In the genomic region with DNA sequence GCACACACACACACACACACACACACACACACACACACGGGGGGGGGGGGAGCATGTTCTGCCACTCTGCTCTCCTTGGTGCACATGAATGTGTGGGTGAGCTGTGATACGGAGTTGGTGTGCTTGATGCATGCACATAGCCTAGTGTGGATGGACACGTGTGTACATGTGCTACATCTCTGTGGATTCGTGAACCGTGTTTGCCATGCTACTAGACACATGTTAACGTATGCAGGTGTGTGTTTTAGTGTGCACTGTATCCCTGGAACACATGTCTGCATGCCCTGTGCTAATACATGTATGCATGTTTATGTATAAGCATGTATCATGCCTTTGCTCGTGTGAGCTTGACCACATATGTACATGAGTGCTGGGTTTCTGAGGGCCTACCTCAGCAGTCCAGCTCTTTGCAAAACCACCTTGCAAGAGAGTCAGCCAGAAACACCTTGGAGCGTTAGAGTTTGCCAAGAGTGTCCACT, we compare ENCODE assay signal across 8 mouse cellular contexts. TPM values are rescaled to one million over a fixed set of nuclear protein-coding genes. Genes with fewer than 3 reads are reported as not detected.
DNase-seq lines count a peak whose midpoint lies in the region; ATAC-seq and TF ChIP-seq lines count a peak whose summit lies in the region.

No protein-coding gene starts in this region.

- no peak for TF ChIP-seq CTCF in kidney, adult 2 months (conservative IDR thresholded peaks at IDR 0.05; ENCODE audit: insufficient read depth, insufficient read length, low read depth, low read length)
- no peak for TF ChIP-seq CTCF in CH12.LX (conservative IDR thresholded peaks at IDR 0.05 in 1 of 2, IDR thresholded peaks at IDR 0.05 in 1 of 2; ENCODE audit: low read depth in 2 of 2, low read length in 2 of 2)

- peak overlapping the region; percentile 81; the same call in 1 of the 2 replicates for H3K9ac ChIP-seq in CH12.LX (ENCODE audit: insufficient read depth, low read depth)
- H3K9ac ChIP-seq in neural tube, embryonic 12.5 days: peak overlapping the region; percentile 91

- DNase-seq in kidney, adult 2 months: no peak
- DNase-seq in kidney, adult 18-20 months: no peak
- no peak for DNase-seq in CH12.LX (ENCODE audit: extremely low read depth)
- DNase-seq in forebrain, embryonic 10.5 days (ENCODE audit: extremely low spot score, low spot score): no peak
- DNase-seq in limb, embryonic 10.5 days (ENCODE audit: low spot score): no peak
- no peak for DNase-seq in urinary bladder, adult 18-20 months (ENCODE audit: low spot score in 2 of 2)
- DNase-seq in thymus, postnatal 25 days: no peak

- H3K4me1 ChIP-seq in kidney, adult 2 months (ENCODE audit: control insufficient read depth, insufficient read depth, low read length): peaks cover 7% of the 10 kb centered on the region; the same call in 1 of the 2 replicates
- peaks cover 28 to 55% of the 10 kb centered on the region in 2 experiments for H3K4me1 ChIP-seq in CH12.LX (ENCODE audit: control insufficient read depth in 1 of 2, insufficient read depth in 2 of 2)
- H3K4me1 ChIP-seq in forebrain, embryonic 10.5 days: peaks cover 50% of the 10 kb centered on the region
- peaks cover 38% of the 10 kb centered on the region for H3K4me1 ChIP-seq in limb, embryonic 10.5 days
- H3K4me1 ChIP-seq in neural tube, embryonic 12.5 days: peaks cover 40% of the 10 kb centered on the region

- peaks cover 13% of the 10 kb centered on the region; the same call in 1 of the 2 replicates for H3K79me2 ChIP-seq in CH12.LX (replicated peaks; ENCODE audit: control insufficient read depth, extremely low read depth, insufficient read depth, poor library complexity, severe bottlenecking)

- 70% methylated on average over 8 of the region's 8 CpGs for WGBS in kidney, adult 2 months
- WGBS in forebrain, embryonic 10.5 days: 76% methylated on average over 8 of the region's 8 CpGs
- WGBS in limb, embryonic 10.5 days: 80% methylated on average over 8 of the region's 8 CpGs
- WGBS in neural tube, embryonic 12.5 days: 67% methylated on average over 8 of the region's 8 CpGs

- no peak overlapping the region for H3K27ac ChIP-seq in kidney, adult 2 months (ENCODE audit: insufficient read depth, low read depth, low read length)
- H3K27ac ChIP-seq in CH12.LX (ENCODE audit: insufficient read depth, low read depth): no peak overlapping the region
- H3K27ac ChIP-seq in forebrain, embryonic 10.5 days: peak overlapping the region; percentile 95; the same call in 1 of the 2 replicates
- no peak overlapping the region for H3K27ac ChIP-seq in limb, embryonic 10.5 days
- no peak overlapping the region for H3K27ac ChIP-seq in neural tube, embryonic 12.5 days

- no peak for TF ChIP-seq EP300 in CH12.LX (IDR thresholded peaks at IDR 0.05; ENCODE audit: low read length)

- no peaks in the 10 kb centered on the region for H3K27me3 ChIP-seq in kidney, adult 2 months (replicated peaks; ENCODE audit: control insufficient read depth, insufficient read depth, low read length)
- no peaks in the 10 kb centered on the region for H3K27me3 ChIP-seq in CH12.LX (replicated peaks)
- no peaks in the 10 kb centered on the region for H3K27me3 ChIP-seq in forebrain, embryonic 10.5 days (ENCODE audit: poor library complexity, severe bottlenecking)
- H3K27me3 ChIP-seq in limb, embryonic 10.5 days (ENCODE audit: low read depth, poor library complexity, severe bottlenecking): no peaks in the 10 kb centered on the region
- H3K27me3 ChIP-seq in neural tube, embryonic 12.5 days (replicated peaks): no peaks in the 10 kb centered on the region

- TF ChIP-seq POLR2A in kidney, adult 2 months (IDR thresholded peaks at IDR 0.05; ENCODE audit: low read depth, low read length): no peak
- no peak for TF ChIP-seq POLR2A in CH12.LX (IDR thresholded peaks at IDR 0.05; ENCODE audit: low read depth, low read length)

- dilution Hi-C loops in CH12.LX (cut with MboI; ENCODE audit: extremely low pct_ligation_motif_present, extremely low pct_unique_long_range_greater_than_20kb, low sequenced_read_pairs): no loop called here

- H3K36me3 ChIP-seq in kidney, adult 2 months (ENCODE audit: control insufficient read depth, insufficient read depth, low read length): no peaks in the 10 kb centered on the region
- peaks cover 25 to 43% of the 10 kb centered on the region in 2 experiments for H3K36me3 ChIP-seq in CH12.LX (replicated peaks in 1 of 2; ENCODE audit: control insufficient read depth in 1 of 2, insufficient read depth in 1 of 2, low read length in 1 of 2)
- H3K36me3 ChIP-seq in forebrain, embryonic 10.5 days (replicated peaks): peaks cover 42% of the 10 kb centered on the region
- peaks cover 39% of the 10 kb centered on the region for H3K36me3 ChIP-seq in limb, embryonic 10.5 days
- H3K36me3 ChIP-seq in neural tube, embryonic 12.5 days: peaks cover 33% of the 10 kb centered on the region

- in situ Hi-C loops in CH12.LX (cut with MboI; ENCODE audit: low pct_ligation_motif_present, low pct_unique_long_range_greater_than_20kb, low sequenced_read_pairs): loop anchor here (5.0 kb wide), 1 partner anchor 49 kb away; the partner anchor contains the start of gene Ube2j2

- ATAC-seq in neural tube, embryonic 12.5 days (ENCODE audit: low FRiP score, low read depth): no peak

- H3K4me3 ChIP-seq in kidney, adult 2 months (ENCODE audit: insufficient read depth, low read depth, low read length): peak overlapping the region; percentile 88; the same call in 1 of the 2 replicates
- H3K4me3 ChIP-seq in CH12.LX (replicated peaks in 1 of 3; ENCODE audit: low read depth in 2 of 3, low read length in 2 of 3, poor library complexity in 1 of 3): peak overlapping the region in 2 of 3 experiments; percentile 71 to 98
- H3K4me3 ChIP-seq in forebrain, embryonic 10.5 days: peak overlapping the region; percentile 94
- H3K4me3 ChIP-seq in limb, embryonic 10.5 days: peak overlapping the region; percentile 92
- peak overlapping the region; percentile 92 for H3K4me3 ChIP-seq in neural tube, embryonic 12.5 days

- H3K9me3 ChIP-seq in CH12.LX (replicated peaks; ENCODE audit: low read length): peaks cover 3% of the 10 kb centered on the region
- H3K9me3 ChIP-seq in forebrain, embryonic 10.5 days: no peaks in the 10 kb centered on the region
- no peaks in the 10 kb centered on the region for H3K9me3 ChIP-seq in limb, embryonic 10.5 days (replicated peaks)
- no peaks in the 10 kb centered on the region for H3K9me3 ChIP-seq in neural tube, embryonic 12.5 days

- no peak for TF ChIP-seq RAD21 in CH12.LX (IDR thresholded peaks at IDR 0.05; ENCODE audit: low read depth, low read length)

- H3K4me2 ChIP-seq in CH12.LX (ENCODE audit: insufficient read depth, low read depth, poor library complexity, severe bottlenecking): peak overlapping the region; percentile 76
- peak overlapping the region; percentile 99 for H3K4me2 ChIP-seq in neural tube, embryonic 12.5 days (replicated peaks)

TF ChIP-seq in CH12.LX, 34 proteins besides CTCF, POLR2A, EP300 and RAD21:
- TF ChIP-seq MYC (IDR thresholded peaks at IDR 0.05; ENCODE audit: low read depth, low read length): peak; percentile 9; the same call in 1 of the 2 replicates
- TF ChIP-seq UBTF (IDR thresholded peaks at IDR 0.05; ENCODE audit: low read depth, low read length): no peak

RNA-seq across cellular contexts. Expression of gene Acap3, which starts 1.6 kb away (rescaled TPM):
- 14.6 and 18.3 TPM in 2 replicates for polyA plus RNA-seq in kidney, adult 2 months (2012; rRNA removed)
- total RNA-seq in CH12.LX (2012; rRNA removed) (10.7 and 13.1 TPM in 2 replicates), CH12.LX (2014; rRNA removed) (4.2 and 4.3 TPM in 2 replicates)
- polyA plus RNA-seq in CH12.LX (2012; ENCODE audit: insufficient read length, low read depth): 10.5 and 13.4 TPM in 2 replicates
- polyA plus RNA-seq in forebrain, embryonic 10.5 days (2016; fragmentation: Nextera tagmentation; extraction: Ambion mirVana): 24.3 and 24.5 TPM in 2 replicates
- 20.9 and 25.3 TPM in 2 replicates for polyA plus RNA-seq in limb, embryonic 10.5 days (2016; fragmentation: Nextera tagmentation; extraction: Ambion mirVana)
- polyA plus RNA-seq in neural tube, embryonic 12.5 days (2016; fragmentation: Nextera tagmentation; extraction: Ambion mirVana): 65.5 and 68.0 TPM in 2 replicates

RNA-seq across cellular contexts. Expression of gene Pusl1, which starts 1.7 kb away (rescaled TPM):
- polyA plus RNA-seq in kidney, adult 2 months (2012; rRNA removed): 27.3 and 34.1 TPM in 2 replicates
- total RNA-seq in CH12.LX (2012; rRNA removed) (45.7 and 61.4 TPM in 2 replicates), CH12.LX (2014; rRNA removed) (32.1 and 38.0 TPM in 2 replicates)
- 29.5 and 37.5 TPM in 2 replicates for polyA plus RNA-seq in CH12.LX (2012; ENCODE audit: insufficient read length, low read depth)
- 54.5 and 56.3 TPM in 2 replicates for polyA plus RNA-seq in forebrain, embryonic 10.5 days (2016; fragmentation: Nextera tagmentation; extraction: Ambion mirVana)
- 52.4 and 55.5 TPM in 2 replicates for polyA plus RNA-seq in limb, embryonic 10.5 days (2016; fragmentation: Nextera tagmentation; extraction: Ambion mirVana)
- 46.6 and 52.0 TPM in 2 replicates for polyA plus RNA-seq in neural tube, embryonic 12.5 days (2016; fragmentation: Nextera tagmentation; extraction: Ambion mirVana)

RNA-seq across cellular contexts. Expression of gene Ints11, which starts 23.9 kb away (rescaled TPM):
- polyA plus RNA-seq in kidney, adult 2 months (2012; rRNA removed): 26.0 and 28.9 TPM in 2 replicates
- total RNA-seq in CH12.LX (2012; rRNA removed): 97.6 and 103 TPM in 2 replicates
- total RNA-seq in CH12.LX (2014; rRNA removed): 83.9 and 88.9 TPM in 2 replicates
- polyA plus RNA-seq in CH12.LX (2012; ENCODE audit: insufficient read length, low read depth): 72.5 and 77.1 TPM in 2 replicates
- 120 and 121 TPM in 2 replicates for polyA plus RNA-seq in forebrain, embryonic 10.5 days (2016; fragmentation: Nextera tagmentation; extraction: Ambion mirVana)
- 106 and 107 TPM in 2 replicates for polyA plus RNA-seq in limb, embryonic 10.5 days (2016; fragmentation: Nextera tagmentation; extraction: Ambion mirVana)
- polyA plus RNA-seq in neural tube, embryonic 12.5 days (2016; fragmentation: Nextera tagmentation; extraction: Ambion mirVana): 77.0 TPM in 2 replicates

RNA-seq across cellular contexts. Expression of gene Cptp, which starts 24.0 kb away (rescaled TPM):
- polyA plus RNA-seq in kidney, adult 2 months (2012; rRNA removed): 46.2 and 53.1 TPM in 2 replicates
- total RNA-seq in CH12.LX (2012; rRNA removed) (12.1 and 16.2 TPM in 2 replicates), CH12.LX (2014; rRNA removed) (8.0 and 9.0 TPM in 2 replicates)
- 15.5 and 16.5 TPM in 2 replicates for polyA plus RNA-seq in CH12.LX (2012; ENCODE audit: insufficient read length, low read depth)
- polyA plus RNA-seq in forebrain, embryonic 10.5 days (2016; fragmentation: Nextera tagmentation; extraction: Ambion mirVana): 21.2 and 24.0 TPM in 2 replicates
- 18.9 and 19.0 TPM in 2 replicates for polyA plus RNA-seq in limb, embryonic 10.5 days (2016; fragmentation: Nextera tagmentation; extraction: Ambion mirVana)
- 19.5 and 22.1 TPM in 2 replicates for polyA plus RNA-seq in neural tube, embryonic 12.5 days (2016; fragmentation: Nextera tagmentation; extraction: Ambion mirVana)

RNA-seq across cellular contexts. Expression of gene Tas1r3, which starts 30.1 kb away (rescaled TPM):
- 0.64 and 0.72 TPM in 2 replicates for polyA plus RNA-seq in kidney, adult 2 months (2012; rRNA removed)
- total RNA-seq in CH12.LX (2012; rRNA removed) (0.63 and 0.89 TPM in 2 replicates), CH12.LX (2014; rRNA removed) (0.09 and 0.15 TPM in 2 replicates)
- polyA plus RNA-seq in CH12.LX (2012; ENCODE audit: insufficient read length, low read depth): 0.34 and 0.47 TPM in 2 replicates
- polyA plus RNA-seq in forebrain, embryonic 10.5 days (2016; fragmentation: Nextera tagmentation; extraction: Ambion mirVana): 0.12 and 0.33 TPM in 2 replicates
- 0.24 and 0.31 TPM in 2 replicates for polyA plus RNA-seq in limb, embryonic 10.5 days (2016; fragmentation: Nextera tagmentation; extraction: Ambion mirVana)
- 0.28 and 0.56 TPM in 2 replicates for polyA plus RNA-seq in neural tube, embryonic 12.5 days (2016; fragmentation: Nextera tagmentation; extraction: Ambion mirVana)
